Mouse (Mus musculus): ENCODE data around the gene Rassf6. TPM values are rescaled to one million over a fixed set of nuclear protein-coding genes. Genes with fewer than 3 reads are reported as not detected.
A peak's percentile ranks its signal among the peaks of the same experiment; 100 is the strongest.

Rassf6 gene
- polyA plus RNA-seq, 1 experiment: 1.1 TPM

DNA sequence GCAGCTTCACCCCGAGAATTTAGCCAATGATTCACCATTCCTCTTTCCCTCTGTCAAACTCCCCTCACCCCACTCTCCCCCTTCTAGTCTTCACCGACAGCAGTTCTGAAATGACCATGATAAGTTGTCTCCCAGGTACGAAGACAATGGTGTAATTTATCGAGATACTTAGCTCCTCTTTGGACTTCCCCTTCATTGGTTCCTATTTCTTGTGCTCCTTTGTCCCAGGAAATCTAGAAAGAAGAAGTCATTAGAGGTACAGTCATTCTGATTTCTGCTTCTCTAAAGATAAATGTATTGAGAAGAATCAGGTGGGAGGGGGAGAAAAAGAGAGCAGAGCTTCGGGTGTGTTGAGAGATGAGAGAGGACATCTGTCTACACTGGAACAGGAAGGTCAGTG lies 14.3 kb upstream of the Rassf6 start:
- TF ChIP-seq POLR2A (IDR thresholded peaks at IDR 0.05; ENCODE audit: borderline replicate concordance, extremely low read depth, insufficient read depth, insufficient read length, poor library complexity, severe bottlenecking) (no peak), CTCF (IDR thresholded peaks at IDR 0.05; ENCODE audit: borderline replicate concordance, extremely low read depth, insufficient read depth, insufficient read length) (no peak)
- no peak for DNase-seq (ENCODE audit: low read depth)

DNA sequence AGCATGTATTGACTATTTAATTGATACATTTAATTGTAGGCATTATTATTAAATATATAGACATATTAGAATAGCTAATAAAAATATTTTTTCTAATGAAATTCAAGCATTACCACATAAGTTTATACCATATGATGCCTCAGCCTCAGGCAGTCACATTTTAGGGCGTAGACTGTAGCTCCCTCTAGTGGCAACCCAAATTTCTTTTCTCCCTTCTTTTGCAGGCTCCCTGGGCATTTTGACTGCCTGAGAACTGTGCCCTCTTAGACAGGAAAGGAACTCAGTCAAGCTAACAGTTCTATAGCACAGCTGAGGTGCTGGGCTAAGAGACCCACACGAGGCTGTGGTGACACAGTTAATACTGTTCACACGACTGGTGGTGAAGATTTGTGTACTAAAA lies 12.3 kb upstream of the Rassf6 start:
- DNase-seq (ENCODE audit: low read depth): peak; percentile 71
- TF ChIP-seq POLR2A (IDR thresholded peaks at IDR 0.05; ENCODE audit: borderline replicate concordance, extremely low read depth, insufficient read depth, insufficient read length, poor library complexity, severe bottlenecking) (no peak), CTCF (IDR thresholded peaks at IDR 0.05; ENCODE audit: borderline replicate concordance, extremely low read depth, insufficient read depth, insufficient read length) (peak; percentile 87)

DNA sequence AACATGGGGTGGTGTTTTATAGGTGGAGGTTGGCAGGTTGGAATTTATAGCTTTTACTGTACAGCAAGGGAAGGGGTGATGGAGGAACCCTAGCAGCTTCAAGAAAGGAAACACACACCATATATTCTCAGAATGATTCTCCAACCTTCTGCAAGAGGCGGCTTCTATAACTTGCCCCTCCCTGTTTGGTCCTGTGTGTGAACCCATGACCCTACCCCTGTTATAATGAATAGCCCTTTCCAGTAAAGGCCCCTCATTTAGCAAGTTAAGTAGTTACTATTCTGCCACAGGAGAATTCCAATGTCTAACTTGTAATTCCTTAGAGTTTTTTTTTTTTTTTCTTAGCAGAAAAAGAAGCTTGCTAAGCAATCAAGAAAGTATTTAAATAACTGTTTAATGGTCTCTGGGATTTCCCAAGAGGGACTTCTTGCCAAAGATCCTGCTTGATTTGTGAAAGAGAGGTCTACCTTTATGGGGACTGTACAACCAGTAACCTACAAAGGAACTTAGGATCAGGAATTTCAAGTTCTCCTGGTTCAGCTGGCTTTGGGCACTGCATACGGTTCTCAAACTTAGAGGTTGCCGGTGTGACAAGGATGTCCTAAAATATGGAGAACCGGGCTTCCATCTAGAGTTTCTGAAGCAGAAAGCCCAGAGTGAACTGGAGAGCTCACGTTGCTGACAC lies 10.2 kb upstream of the Rassf6 start:
- DNase-seq (ENCODE audit: low read depth): no peak
- TF ChIP-seq POLR2A (IDR thresholded peaks at IDR 0.05; ENCODE audit: borderline replicate concordance, extremely low read depth, insufficient read depth, insufficient read length, poor library complexity, severe bottlenecking) (no peak), CTCF (IDR thresholded peaks at IDR 0.05; ENCODE audit: borderline replicate concordance, extremely low read depth, insufficient read depth, insufficient read length) (no peak)

DNA sequence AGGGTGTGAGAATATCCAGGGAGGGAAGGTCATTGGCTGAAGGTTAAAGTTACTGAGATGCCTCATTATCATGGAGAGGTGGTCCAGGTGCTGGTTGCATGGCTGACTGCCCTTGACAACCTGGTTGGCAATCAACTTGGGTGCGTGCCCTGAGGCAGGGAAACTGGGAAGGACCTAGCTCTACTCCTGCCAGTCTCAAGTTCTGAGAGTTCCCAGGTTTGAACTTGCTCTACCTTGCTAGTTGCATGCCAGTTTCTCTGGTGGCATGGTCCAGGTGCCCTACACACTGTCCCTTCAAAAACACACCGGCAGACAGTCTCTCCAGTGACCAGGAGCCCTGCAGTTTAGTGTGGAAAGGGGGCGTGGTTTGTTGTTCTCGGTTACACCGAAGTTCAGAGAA lies 7.0 kb upstream of the Rassf6 start:
- DNase-seq (ENCODE audit: low read depth): no peak
- TF ChIP-seq CTCF (IDR thresholded peaks at IDR 0.05; ENCODE audit: borderline replicate concordance, extremely low read depth, insufficient read depth, insufficient read length) (no peak), POLR2A (IDR thresholded peaks at IDR 0.05; ENCODE audit: borderline replicate concordance, extremely low read depth, insufficient read depth, insufficient read length, poor library complexity, severe bottlenecking) (no peak)

DNA sequence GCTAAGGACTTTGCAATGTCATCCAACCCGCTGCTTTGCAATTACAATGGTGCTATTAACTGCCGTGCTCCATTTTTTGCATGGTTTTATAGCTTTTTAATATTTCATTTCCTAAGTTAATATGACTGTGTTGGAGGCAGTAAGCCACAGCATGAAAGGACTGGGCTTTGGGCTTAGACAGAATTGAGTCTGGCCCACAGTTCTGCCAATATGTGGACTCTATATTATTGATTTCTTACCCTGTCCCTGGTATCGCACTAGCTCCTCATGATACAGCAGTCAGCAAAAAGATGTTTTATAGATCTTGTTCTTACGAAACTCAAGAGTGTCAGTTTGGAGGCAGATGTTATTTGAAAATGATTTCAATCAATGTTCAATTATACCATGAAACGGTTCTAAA lies 5.9 kb upstream of the Rassf6 start:
- TF ChIP-seq CTCF (IDR thresholded peaks at IDR 0.05; ENCODE audit: borderline replicate concordance, extremely low read depth, insufficient read depth, insufficient read length): no peak
- no peak for TF ChIP-seq POLR2A (IDR thresholded peaks at IDR 0.05; ENCODE audit: borderline replicate concordance, extremely low read depth, insufficient read depth, insufficient read length, poor library complexity, severe bottlenecking)
- DNase-seq (ENCODE audit: low read depth): no peak

DNA sequence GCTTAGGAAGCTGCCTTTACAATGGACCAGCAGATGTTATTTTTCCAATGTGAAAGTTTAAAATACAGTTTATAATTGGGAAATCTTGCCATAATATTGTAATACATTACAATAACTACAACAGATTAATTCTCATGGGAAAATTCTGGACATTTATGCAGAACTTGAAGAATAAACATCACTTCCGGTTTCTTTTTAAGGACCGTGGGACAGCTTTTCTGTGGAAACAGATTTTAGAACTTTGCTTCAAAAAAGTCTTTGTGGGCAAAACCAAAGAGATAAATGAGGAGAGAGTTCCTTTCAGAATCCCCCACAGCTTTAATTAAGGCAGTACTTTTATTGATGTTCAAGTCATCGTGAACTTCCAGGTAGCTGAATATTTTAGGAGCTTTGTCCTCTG lies 5.1 kb upstream of the Rassf6 start:
- TF ChIP-seq CTCF (IDR thresholded peaks at IDR 0.05; ENCODE audit: borderline replicate concordance, extremely low read depth, insufficient read depth, insufficient read length) (no peak), POLR2A (IDR thresholded peaks at IDR 0.05; ENCODE audit: borderline replicate concordance, extremely low read depth, insufficient read depth, insufficient read length, poor library complexity, severe bottlenecking) (no peak)
- no peak for DNase-seq (ENCODE audit: low read depth)

DNA sequence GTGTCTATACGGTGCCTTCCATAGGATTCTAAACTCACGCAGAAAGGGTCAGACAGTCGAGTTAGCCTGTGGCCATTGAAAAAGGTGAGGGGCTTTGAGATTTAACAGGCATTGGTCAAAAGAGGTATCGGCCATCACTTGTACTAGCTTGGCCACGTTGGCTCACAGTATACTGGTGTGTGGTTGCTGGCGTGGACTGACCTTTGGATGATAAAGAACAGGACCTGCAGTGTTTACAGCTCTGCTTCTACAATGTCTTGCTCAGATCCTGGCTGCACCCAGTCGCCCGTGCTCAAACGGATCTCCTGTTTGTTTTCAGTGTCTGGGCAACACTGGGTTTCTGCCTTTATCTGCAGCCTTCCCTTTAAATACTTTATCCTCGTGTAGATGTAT lies 757 bp upstream of the Rassf6 start:
- no peak for TF ChIP-seq CTCF (IDR thresholded peaks at IDR 0.05; ENCODE audit: borderline replicate concordance, extremely low read depth, insufficient read depth, insufficient read length)
- TF ChIP-seq POLR2A (IDR thresholded peaks at IDR 0.05; ENCODE audit: borderline replicate concordance, extremely low read depth, insufficient read depth, insufficient read length, poor library complexity, severe bottlenecking): no peak
- no peak for DNase-seq (ENCODE audit: low read depth)

DNA sequence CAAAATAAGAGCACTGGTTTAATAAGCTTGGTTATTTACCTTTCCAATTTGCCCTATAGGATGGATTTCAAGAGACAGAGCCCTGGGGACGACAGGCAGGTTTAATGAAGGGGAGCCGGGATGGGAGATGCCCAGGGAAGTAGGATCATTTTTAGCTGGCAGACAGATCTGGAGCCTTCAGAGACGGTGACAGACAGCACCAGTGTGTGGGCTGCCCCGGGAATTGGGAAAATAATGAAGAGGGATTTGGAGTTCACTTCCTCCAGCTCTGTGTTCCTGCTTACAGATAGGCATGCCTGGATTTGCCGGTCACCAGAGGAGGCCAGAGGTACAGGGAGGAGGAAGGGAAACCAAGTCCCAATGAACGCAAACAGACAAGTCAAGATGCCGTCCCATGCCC lies 5.6 kb downstream of the Rassf6 start:
- no peak for DNase-seq (ENCODE audit: low read depth)
- TF ChIP-seq CTCF (IDR thresholded peaks at IDR 0.05; ENCODE audit: borderline replicate concordance, extremely low read depth, insufficient read depth, insufficient read length): no peak
- no peak for TF ChIP-seq POLR2A (IDR thresholded peaks at IDR 0.05; ENCODE audit: borderline replicate concordance, extremely low read depth, insufficient read depth, insufficient read length, poor library complexity, severe bottlenecking)

DNA sequence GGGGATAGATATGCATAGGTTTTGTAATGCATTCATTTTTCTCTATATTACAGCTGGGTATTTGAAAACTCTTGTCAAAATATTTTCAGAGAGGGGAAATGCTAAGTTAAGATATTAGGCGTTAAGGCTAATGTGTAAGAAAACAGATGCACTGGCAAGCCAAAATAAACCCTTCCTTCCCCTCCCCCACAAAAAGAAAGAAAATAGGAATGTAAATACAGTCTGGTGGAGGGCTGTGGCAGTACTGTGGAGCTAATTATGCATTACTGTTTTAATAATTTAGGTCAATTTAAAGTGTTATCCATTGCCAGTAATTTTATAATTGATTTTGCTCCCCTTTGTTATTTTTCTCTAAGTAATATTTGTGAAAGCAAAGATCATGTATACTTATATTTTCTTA lies 11.9 kb downstream of the Rassf6 start:
- peak; percentile 30 for DNase-seq (ENCODE audit: low read depth)
- TF ChIP-seq CTCF (IDR thresholded peaks at IDR 0.05; ENCODE audit: borderline replicate concordance, extremely low read depth, insufficient read depth, insufficient read length): no peak
- TF ChIP-seq POLR2A (IDR thresholded peaks at IDR 0.05; ENCODE audit: borderline replicate concordance, extremely low read depth, insufficient read depth, insufficient read length, poor library complexity, severe bottlenecking): no peak

DNA sequence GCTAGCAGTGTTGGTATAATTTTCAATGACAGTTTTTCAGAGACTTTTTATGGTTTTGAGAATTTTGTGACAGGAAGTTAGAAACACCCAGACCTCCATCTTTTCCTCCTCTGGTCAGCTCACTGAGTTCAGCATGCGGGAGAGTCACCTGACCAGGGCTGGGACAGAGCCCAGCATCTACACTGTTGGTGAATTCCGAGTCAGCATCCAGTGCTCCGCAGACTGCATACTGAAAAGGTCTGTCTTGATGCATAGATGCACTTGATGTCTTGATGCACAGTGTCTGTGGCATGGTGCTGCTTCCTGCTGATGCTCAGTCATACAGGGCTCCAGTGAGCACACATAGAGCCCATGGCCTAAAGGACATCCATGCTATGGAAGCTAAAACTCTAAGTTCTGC lies 12.4 kb downstream of the Rassf6 start:
- TF ChIP-seq POLR2A (IDR thresholded peaks at IDR 0.05; ENCODE audit: borderline replicate concordance, extremely low read depth, insufficient read depth, insufficient read length, poor library complexity, severe bottlenecking) (no peak), CTCF (IDR thresholded peaks at IDR 0.05; ENCODE audit: borderline replicate concordance, extremely low read depth, insufficient read depth, insufficient read length) (no peak)
- DNase-seq (ENCODE audit: low read depth): no peak

DNA sequence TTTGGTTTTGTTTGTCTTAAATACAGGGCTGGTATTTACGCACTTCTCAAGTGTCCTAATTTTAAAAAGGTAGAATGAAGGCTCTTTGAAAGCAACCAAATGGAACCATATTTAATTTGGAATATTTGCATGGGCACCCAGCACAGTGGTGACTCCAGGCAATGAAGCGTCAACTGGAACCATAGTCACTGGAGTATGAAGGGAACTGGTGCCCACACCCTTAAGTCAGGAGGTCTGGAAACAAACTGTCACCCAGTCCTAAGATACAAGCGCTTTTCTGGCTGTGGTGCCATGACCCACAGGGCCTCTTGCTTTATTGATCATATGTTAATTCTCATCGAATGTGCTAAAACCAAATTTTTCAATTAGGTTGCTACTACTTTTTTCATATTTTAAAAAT lies 13.0 kb downstream of the Rassf6 start:
- TF ChIP-seq CTCF (IDR thresholded peaks at IDR 0.05; ENCODE audit: borderline replicate concordance, extremely low read depth, insufficient read depth, insufficient read length) (no peak), POLR2A (IDR thresholded peaks at IDR 0.05; ENCODE audit: borderline replicate concordance, extremely low read depth, insufficient read depth, insufficient read length, poor library complexity, severe bottlenecking) (no peak)
- no peak for DNase-seq (ENCODE audit: low read depth)

DNA sequence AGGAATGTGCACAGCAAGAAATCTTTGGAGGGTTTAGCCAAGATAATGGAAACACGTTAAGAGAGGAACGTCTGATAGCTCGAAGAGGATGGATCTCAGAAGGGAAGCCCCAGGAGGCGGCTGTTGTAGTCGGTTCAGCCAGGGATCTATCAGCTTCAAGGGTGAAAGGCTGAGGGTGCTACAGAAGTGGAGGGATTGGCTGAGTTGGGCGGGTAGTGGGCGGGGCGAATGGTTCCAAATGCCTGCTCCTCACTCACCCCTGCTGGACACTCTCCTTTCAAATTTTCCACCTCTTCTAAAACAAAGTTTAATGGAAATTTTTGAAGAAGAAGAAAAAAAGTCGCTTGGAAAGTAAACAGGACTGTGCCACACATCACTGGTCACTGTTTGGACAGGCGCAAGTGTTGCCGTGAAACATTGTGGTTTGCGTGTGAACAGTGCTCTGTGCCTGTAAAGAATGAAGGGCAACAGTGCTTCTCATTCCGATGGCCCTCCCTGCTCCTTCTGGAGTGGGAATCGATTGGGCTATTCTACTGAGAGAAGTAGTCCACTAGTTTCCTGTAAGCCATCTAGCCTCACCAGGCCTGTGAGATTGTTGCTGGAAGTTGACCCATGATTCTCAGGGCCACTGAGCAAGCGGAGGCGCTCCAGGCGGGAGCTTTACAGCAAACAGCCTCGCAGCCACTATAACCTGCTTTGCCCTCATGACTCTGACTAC lies 15.6 kb downstream of the Rassf6 start:
- TF ChIP-seq POLR2A (IDR thresholded peaks at IDR 0.05; ENCODE audit: borderline replicate concordance, extremely low read depth, insufficient read depth, insufficient read length, poor library complexity, severe bottlenecking): no peak
- no peak for TF ChIP-seq CTCF (IDR thresholded peaks at IDR 0.05; ENCODE audit: borderline replicate concordance, extremely low read depth, insufficient read depth, insufficient read length)
- DNase-seq (ENCODE audit: low read depth): no peak

Measured in brain, embryonic 14.5 days (tissue).